Mouse (Mus musculus): Measurements from ENCODE around the gene Crip2. TPM values are rescaled to one million over a fixed set of nuclear protein-coding genes. Genes with fewer than 3 reads are reported as not detected.
A peak's percentile ranks its signal among the peaks of the same experiment; 100 is the strongest.

The Crip2 gene
- polyA plus RNA-seq, 1 experiment from 2014 or later, result 369 TPM

- H3K4me2 ChIP-seq (ENCODE audit: low read length), result peak overlapping the region; percentile 92
- H3K4me1 ChIP-seq (ENCODE audit: control insufficient read depth, insufficient read depth, low read length), result peaks cover 18% of the 10 kb centered on the region
- H3K4me3 ChIP-seq (ENCODE audit: low read depth, low read length), result peak overlapping the region; percentile 63
- H3K9me3 ChIP-seq (replicated peaks; ENCODE audit: control insufficient read depth, low read length, poor library complexity, severe bottlenecking), result no peaks in the 10 kb centered on the region
- H3K9ac ChIP-seq (ENCODE audit: low read depth, low read length), result peak overlapping the region; percentile 43; the same call in 1 of the 2 replicates
- no peaks in the 10 kb centered on the region for H3K36me3 ChIP-seq (ENCODE audit: control insufficient read depth, insufficient read depth, low read length)
- WGBS, result under 1% methylated on average over 23 of the region's 23 CpGs
- no peak for ATAC-seq
- no peak overlapping the region for H3K27ac ChIP-seq (ENCODE audit: low read length)
- H3K27me3 ChIP-seq (ENCODE audit: control insufficient read depth, insufficient read depth, low read depth, low read length), result peaks cover 8% of the 10 kb centered on the region
Measured at GRCm38 (mm10) chr12:113156540-113156929, 16.5 kb downstream of the Crip2 start.

DNA sequence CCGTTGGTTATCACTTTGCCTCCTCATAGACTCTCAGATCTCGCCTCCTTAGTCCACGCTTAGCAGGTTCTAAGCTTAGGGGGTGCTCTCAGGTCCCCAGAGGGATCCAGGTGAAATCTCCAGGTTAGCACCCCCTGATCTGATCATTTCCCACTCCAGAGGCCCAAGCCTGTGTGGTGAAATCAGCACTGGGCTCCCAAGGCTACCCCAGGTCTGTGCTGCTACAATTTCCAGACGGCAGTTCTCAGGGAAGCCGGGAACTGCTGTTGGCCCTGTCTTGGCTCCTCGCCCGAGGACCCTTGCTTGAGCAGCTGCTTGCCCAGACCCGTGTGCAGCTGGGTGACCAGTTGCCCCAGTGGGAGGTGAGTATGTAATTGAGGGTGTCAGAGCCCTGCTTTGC, 17.0 kb downstream of the Crip2 start:
- ATAC-seq, result no peak
- WGBS, result 32% methylated on average over 8 of the region's 8 CpGs
- 0 out of 2 replicates have a peak overlapping the region, but pooled peaks have one; percentile 43 for H3K9ac ChIP-seq (ENCODE audit: low read depth, low read length)
- no peaks in the 10 kb centered on the region for H3K9me3 ChIP-seq (replicated peaks; ENCODE audit: control insufficient read depth, low read length, poor library complexity, severe bottlenecking)
- H3K36me3 ChIP-seq (ENCODE audit: control insufficient read depth, insufficient read depth, low read length), result no peaks in the 10 kb centered on the region
- H3K4me2 ChIP-seq (ENCODE audit: low read length), result peak overlapping the region; percentile 92
- H3K27ac ChIP-seq (ENCODE audit: low read length), result no peak overlapping the region
- H3K27me3 ChIP-seq (ENCODE audit: control insufficient read depth, insufficient read depth, low read depth, low read length), result peaks cover 8% of the 10 kb centered on the region
- H3K4me3 ChIP-seq (ENCODE audit: low read depth, low read length), result peak overlapping the region; percentile 63
- peaks cover 13% of the 10 kb centered on the region for H3K4me1 ChIP-seq (ENCODE audit: control insufficient read depth, insufficient read depth, low read length)

DNA sequence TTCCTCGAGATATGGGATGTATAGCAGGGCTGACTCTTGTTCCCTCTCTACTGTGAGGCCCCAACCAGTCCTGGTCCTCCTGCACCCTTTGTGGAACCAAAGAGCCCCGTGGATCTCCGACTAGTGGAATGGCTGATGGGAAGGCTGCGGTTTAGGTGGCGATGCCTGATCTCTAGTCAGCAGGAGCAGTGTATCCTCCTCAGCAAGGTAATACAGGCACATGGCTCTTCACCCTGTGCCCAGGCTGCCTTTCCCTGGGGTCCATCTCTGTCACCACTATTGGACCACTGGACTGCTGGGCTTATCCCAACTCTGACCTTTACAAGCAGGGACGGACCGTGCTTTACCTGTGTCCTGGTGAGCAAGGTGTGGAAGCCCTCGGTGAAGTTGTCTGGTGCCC, 17.5 kb downstream of the Crip2 start:
- no peak overlapping the region for H3K9ac ChIP-seq (ENCODE audit: low read depth, low read length)
- H3K4me3 ChIP-seq (ENCODE audit: low read depth, low read length), result no peak overlapping the region
- no peak overlapping the region for H3K4me2 ChIP-seq (ENCODE audit: low read length)
- WGBS, result 91% methylated on average over 8 of the region's 8 CpGs
- H3K27ac ChIP-seq (ENCODE audit: low read length), result no peak overlapping the region
- peaks cover 12% of the 10 kb centered on the region for H3K4me1 ChIP-seq (ENCODE audit: control insufficient read depth, insufficient read depth, low read length)
- no peaks in the 10 kb centered on the region for H3K36me3 ChIP-seq (ENCODE audit: control insufficient read depth, insufficient read depth, low read length)
- no peak for ATAC-seq
- H3K27me3 ChIP-seq (ENCODE audit: control insufficient read depth, insufficient read depth, low read depth, low read length), result peaks cover 5% of the 10 kb centered on the region
- no peaks in the 10 kb centered on the region for H3K9me3 ChIP-seq (replicated peaks; ENCODE audit: control insufficient read depth, low read length, poor library complexity, severe bottlenecking)

GRCm38 (mm10) chr12:113157971-113158370, 17.9 kb downstream of the Crip2 start:
- H3K27ac ChIP-seq (ENCODE audit: low read length), result no peak overlapping the region
- no peak overlapping the region for H3K9ac ChIP-seq (ENCODE audit: low read depth, low read length)
- peaks cover 12% of the 10 kb centered on the region for H3K4me1 ChIP-seq (ENCODE audit: control insufficient read depth, insufficient read depth, low read length)
- no peaks in the 10 kb centered on the region for H3K9me3 ChIP-seq (replicated peaks; ENCODE audit: control insufficient read depth, low read length, poor library complexity, severe bottlenecking)
- no peak overlapping the region for H3K4me3 ChIP-seq (ENCODE audit: low read depth, low read length)
- 92% methylated on average over 8 of the region's 8 CpGs for WGBS
- no peak for ATAC-seq
- peaks cover 2% of the 10 kb centered on the region; the same call in 1 of the 2 replicates for H3K27me3 ChIP-seq (ENCODE audit: control insufficient read depth, insufficient read depth, low read depth, low read length)
- H3K4me2 ChIP-seq (ENCODE audit: low read length), result no peak overlapping the region
- no peaks in the 10 kb centered on the region for H3K36me3 ChIP-seq (ENCODE audit: control insufficient read depth, insufficient read depth, low read length)

GRCm38 (mm10) chr12:113163561-113164006, 23.5 kb downstream of the Crip2 start:
- H3K36me3 ChIP-seq (ENCODE audit: control insufficient read depth, insufficient read depth, low read length), result no peaks in the 10 kb centered on the region
- H3K27ac ChIP-seq (ENCODE audit: low read length), result peak overlapping the region; percentile 75
- no peaks in the 10 kb centered on the region for H3K9me3 ChIP-seq (replicated peaks; ENCODE audit: control insufficient read depth, low read length, poor library complexity, severe bottlenecking)
- no peaks in the 10 kb centered on the region for H3K27me3 ChIP-seq (ENCODE audit: control insufficient read depth, insufficient read depth, low read depth, low read length)
- H3K4me1 ChIP-seq (ENCODE audit: control insufficient read depth, insufficient read depth, low read length), result no peaks in the 10 kb centered on the region
- ATAC-seq, result peak; percentile 81
- 74% methylated on average over 11 of the region's 11 CpGs for WGBS
- H3K4me3 ChIP-seq (ENCODE audit: low read depth, low read length), result no peak overlapping the region
- no peak overlapping the region for H3K4me2 ChIP-seq (ENCODE audit: low read length)
- peak overlapping the region; percentile 22; the same call in 1 of the 2 replicates for H3K9ac ChIP-seq (ENCODE audit: low read depth, low read length)

DNA sequence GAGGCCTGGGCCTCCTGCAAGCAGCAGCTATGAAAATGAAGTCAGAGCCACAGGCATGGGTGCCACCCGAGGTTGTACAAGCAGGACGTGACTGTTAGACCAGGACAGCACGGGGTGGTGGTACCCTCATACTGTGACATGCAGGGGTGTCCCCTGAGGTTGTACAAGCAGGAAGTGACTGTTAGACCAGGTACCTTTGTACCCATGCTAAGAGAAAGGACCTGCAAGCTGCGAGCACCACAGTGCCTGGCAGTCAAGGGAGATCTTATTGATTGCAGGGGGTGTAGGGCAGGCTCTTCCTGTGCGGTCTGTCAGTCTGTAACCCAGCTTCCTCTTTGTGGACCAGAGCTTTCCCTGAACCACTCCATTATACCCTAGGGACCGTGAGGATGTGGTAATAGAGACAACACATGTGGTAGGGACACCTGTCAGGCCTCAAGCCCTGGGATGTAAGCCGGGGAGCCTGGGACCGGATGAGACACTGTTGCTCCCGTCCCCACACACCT, 28.0 kb downstream of the Crip2 start:
- Histone ChIP-seq H3K27ac (ENCODE audit: low read length) (no peak overlapping the region), H3K36me3 (ENCODE audit: control insufficient read depth, insufficient read depth, low read length) (no peaks in the 10 kb centered on the region), H3K9ac (ENCODE audit: low read depth, low read length) (no peak overlapping the region), H3K9me3 (replicated peaks; ENCODE audit: control insufficient read depth, low read length, poor library complexity, severe bottlenecking) (no peaks in the 10 kb centered on the region), H3K4me1 (ENCODE audit: control insufficient read depth, insufficient read depth, low read length) (no peaks in the 10 kb centered on the region), H3K27me3 (ENCODE audit: control insufficient read depth, insufficient read depth, low read depth, low read length) (no peaks in the 10 kb centered on the region), H3K4me3 (ENCODE audit: low read depth, low read length) (no peak overlapping the region), H3K4me2 (ENCODE audit: low read length) (no peak overlapping the region)
- ATAC-seq, result no peak
- 80% methylated on average over 9 of the region's 9 CpGs for WGBS

DNA sequence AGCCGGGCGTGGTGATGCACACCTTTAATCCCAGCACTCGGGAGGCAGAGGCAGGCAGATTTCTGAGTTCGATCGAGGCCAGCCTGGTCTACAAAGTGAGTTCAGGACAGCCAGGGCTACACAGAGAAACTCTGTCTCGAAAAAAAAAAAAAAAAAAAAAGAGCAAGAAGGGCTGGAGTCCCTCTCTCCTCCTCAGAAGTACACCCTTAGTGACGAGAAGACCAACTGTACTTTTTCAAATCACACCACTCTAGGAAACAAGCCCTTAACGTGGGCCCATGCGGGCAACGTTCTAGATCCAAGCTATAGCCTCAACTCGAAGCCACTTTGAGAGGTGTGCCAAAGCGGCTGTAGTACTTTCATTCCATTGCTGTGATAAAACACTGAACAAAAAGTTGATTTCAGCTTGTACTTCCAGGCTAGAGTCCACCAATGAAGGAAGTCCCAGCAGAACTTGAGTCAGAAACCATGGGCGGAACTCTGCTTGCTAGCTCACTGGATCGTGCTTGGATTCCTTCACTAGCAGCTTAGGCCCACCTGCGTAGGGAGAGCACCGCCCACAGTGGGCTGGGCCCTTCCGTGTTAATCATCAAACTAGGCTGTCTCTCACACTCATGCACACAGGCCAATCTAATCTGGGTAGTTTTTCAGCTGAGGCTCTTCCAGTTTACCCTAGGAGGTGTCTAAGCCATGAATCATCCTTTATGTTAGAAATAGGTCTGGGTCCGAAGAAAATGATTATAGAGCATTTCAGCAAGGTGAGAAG, 37.1 kb downstream of the Crip2 start:
- no peaks in the 10 kb centered on the region for H3K4me1 ChIP-seq (ENCODE audit: control insufficient read depth, insufficient read depth, low read length)
- 89% methylated on average over 18 of the region's 18 CpGs for WGBS

GRCm38 (mm10) chr12:113181020-113181419, 41.0 kb downstream of the Crip2 start:
- no peak overlapping the region for H3K4me2 ChIP-seq (ENCODE audit: low read length)
- H3K36me3 ChIP-seq (ENCODE audit: control insufficient read depth, insufficient read depth, low read length), result no peaks in the 10 kb centered on the region
- ATAC-seq, result no peak
- H3K4me1 ChIP-seq (ENCODE audit: control insufficient read depth, insufficient read depth, low read length), result no peaks in the 10 kb centered on the region
- no peaks in the 10 kb centered on the region for H3K27me3 ChIP-seq (ENCODE audit: control insufficient read depth, insufficient read depth, low read depth, low read length)
- no peak overlapping the region for H3K27ac ChIP-seq (ENCODE audit: low read length)
- 75% methylated on average over 4 of the region's 4 CpGs for WGBS
- no peaks in the 10 kb centered on the region for H3K9me3 ChIP-seq (replicated peaks; ENCODE audit: control insufficient read depth, low read length, poor library complexity, severe bottlenecking)
- no peak overlapping the region for H3K9ac ChIP-seq (ENCODE audit: low read depth, low read length)
- H3K4me3 ChIP-seq (ENCODE audit: low read depth, low read length), result no peak overlapping the region

More for the DNA sequence above, 37.1 kb downstream of the Crip2 start:
- H3K9ac ChIP-seq (ENCODE audit: low read depth, low read length), result no peak overlapping the region
- no peaks in the 10 kb centered on the region for H3K27me3 ChIP-seq (ENCODE audit: control insufficient read depth, insufficient read depth, low read depth, low read length)
- ATAC-seq, result no peak
- no peaks in the 10 kb centered on the region for H3K36me3 ChIP-seq (ENCODE audit: control insufficient read depth, insufficient read depth, low read length)
- no peak overlapping the region for H3K4me2 ChIP-seq (ENCODE audit: low read length)
- H3K4me3 ChIP-seq (ENCODE audit: low read depth, low read length), result no peak overlapping the region
- no peak overlapping the region for H3K27ac ChIP-seq (ENCODE audit: low read length)
- H3K9me3 ChIP-seq (replicated peaks; ENCODE audit: control insufficient read depth, low read length, poor library complexity, severe bottlenecking), result no peaks in the 10 kb centered on the region

GRCm38 (mm10) chr12:113184945-113185344, 44.9 kb downstream of the Crip2 start:
- Histone ChIP-seq H3K4me3 (ENCODE audit: low read depth, low read length) (no peak overlapping the region), H3K27ac (ENCODE audit: low read length) (no peak overlapping the region), H3K9ac (ENCODE audit: low read depth, low read length) (0 out of 2 replicates have a peak overlapping the region, but pooled peaks have one; percentile 89), H3K4me2 (ENCODE audit: low read length) (peak overlapping the region; percentile 80; the same call in 1 of the 2 replicates), H3K9me3 (replicated peaks; ENCODE audit: control insufficient read depth, low read length, poor library complexity, severe bottlenecking) (no peaks in the 10 kb centered on the region), H3K36me3 (ENCODE audit: control insufficient read depth, insufficient read depth, low read length) (peaks cover 10% of the 10 kb centered on the region), H3K4me1 (ENCODE audit: control insufficient read depth, insufficient read depth, low read length) (peaks cover 15% of the 10 kb centered on the region), H3K27me3 (ENCODE audit: control insufficient read depth, insufficient read depth, low read depth, low read length) (no peaks in the 10 kb centered on the region)
- no peak for ATAC-seq
- WGBS, result 64% methylated on average over 5 of the region's 5 CpGs
